Mouse (Mus musculus) cerebellum, adult 9-11 months (tissue): ENCODE measurements around the gene Vangl1.

Source experiments
- DNase-seq: peaks from one replicate; pipeline ENCODE4 v3.0.0; 2022

Gene Vangl1

GRCm38 (mm10) chr3:102140606-102141005 lies 63.9 kb downstream of the Vangl1 start:
- no peak for DNase-seq

- DNase-seq: no peak
Observed at GRCm38 (mm10) chr3:102138899-102139298, 65.6 kb downstream of the Vangl1 start.

- DNase-seq: no peak
Observed at GRCm38 (mm10) chr3:102137158-102137557, 67.3 kb downstream of the Vangl1 start.

- DNase-seq: no peak
Observed at GRCm38 (mm10) chr3:102135389-102136113, 68.9 kb downstream of the Vangl1 start.

GRCm38 (mm10) chr3:102131627-102132324 lies 72.7 kb downstream of the Vangl1 start:
- DNase-seq: no peak

GRCm38 (mm10) chr3:102130478-102130877 lies 74.0 kb downstream of the Vangl1 start:
- DNase-seq: no peak

- no peak for DNase-seq
Observed at GRCm38 (mm10) chr3:102128242-102128641, 76.3 kb downstream of the Vangl1 start.

DNA sequence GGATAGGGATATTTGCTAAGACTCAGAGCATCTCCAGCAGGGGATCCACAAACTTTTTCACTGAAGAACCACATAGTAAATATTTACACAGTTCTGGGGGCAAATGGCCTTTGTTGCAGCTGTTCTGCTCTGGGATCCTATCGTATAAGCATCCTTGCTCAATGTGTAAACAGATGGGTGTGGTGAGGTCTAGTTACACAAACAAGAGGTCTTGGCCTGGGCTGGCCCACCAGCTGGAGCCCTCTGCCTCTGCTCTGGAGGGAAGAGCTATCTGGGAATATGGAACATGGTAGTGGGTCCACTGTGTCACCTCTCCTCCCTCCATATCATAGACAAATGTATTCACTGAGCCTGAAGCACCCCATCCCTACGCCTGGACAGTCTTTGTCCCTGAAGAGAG lies 77.4 kb downstream of the Vangl1 start:
- DNase-seq: no peak

DNA sequence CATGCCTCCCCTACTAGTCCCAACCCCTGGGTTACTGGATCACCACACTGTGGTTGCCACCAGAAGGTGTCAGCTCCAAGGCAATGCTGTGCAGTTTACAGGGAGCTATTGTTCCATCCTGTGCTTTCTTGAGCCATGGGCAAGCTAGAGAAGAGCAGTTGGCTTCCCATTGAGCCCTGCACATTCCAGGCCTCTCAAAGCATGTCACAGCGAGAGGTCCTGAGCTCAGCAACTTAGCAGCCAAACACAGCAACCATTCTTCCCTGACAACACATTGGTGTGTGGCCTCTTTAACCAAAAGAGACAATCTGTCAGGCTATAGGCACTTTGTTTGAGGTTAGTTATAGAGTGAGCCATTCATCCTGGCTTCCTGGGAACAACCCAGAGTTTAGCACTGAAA lies 78.9 kb downstream of the Vangl1 start:
- peak; percentile 28 for DNase-seq

- DNase-seq: no peak
Observed at GRCm38 (mm10) chr3:102123654-102124053, 80.8 kb downstream of the Vangl1 start.

- no peak for DNase-seq
Observed at GRCm38 (mm10) chr3:102122046-102122445, 82.4 kb downstream of the Vangl1 start.

- DNase-seq: no peak
Observed at GRCm38 (mm10) chr3:102120947-102121346, 83.5 kb downstream of the Vangl1 start.

DNA sequence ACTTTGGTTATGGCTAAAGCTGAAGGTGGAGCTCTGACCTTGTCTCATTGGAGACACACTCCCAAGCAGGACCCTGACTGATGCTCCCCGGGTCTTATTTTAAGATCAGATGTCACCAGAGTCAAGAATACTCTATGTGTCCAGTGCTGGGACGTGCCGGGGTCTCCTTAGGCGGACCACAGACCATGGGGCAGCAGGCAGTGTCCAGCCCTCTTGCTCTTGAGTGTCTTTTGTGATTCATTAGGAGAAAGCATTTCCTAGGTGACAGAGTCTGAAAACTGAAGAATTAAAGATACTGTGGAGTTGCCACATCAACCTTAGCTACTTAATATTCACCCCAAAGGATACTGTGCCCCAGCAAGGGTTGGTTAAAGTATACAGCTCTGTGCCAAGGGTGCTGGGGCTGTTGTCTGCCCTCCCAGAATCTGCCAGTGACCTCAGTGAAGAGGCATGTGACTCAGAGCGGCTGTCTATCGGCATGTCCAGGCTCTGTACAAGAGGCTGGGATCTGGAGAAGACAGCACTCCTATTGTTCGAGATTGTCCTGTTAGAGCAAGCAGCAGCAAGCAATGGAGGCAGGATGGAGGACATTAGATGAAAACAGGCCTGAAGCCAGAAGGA lies 92.4 kb downstream of the Vangl1 start:
- no peak for DNase-seq

DNA sequence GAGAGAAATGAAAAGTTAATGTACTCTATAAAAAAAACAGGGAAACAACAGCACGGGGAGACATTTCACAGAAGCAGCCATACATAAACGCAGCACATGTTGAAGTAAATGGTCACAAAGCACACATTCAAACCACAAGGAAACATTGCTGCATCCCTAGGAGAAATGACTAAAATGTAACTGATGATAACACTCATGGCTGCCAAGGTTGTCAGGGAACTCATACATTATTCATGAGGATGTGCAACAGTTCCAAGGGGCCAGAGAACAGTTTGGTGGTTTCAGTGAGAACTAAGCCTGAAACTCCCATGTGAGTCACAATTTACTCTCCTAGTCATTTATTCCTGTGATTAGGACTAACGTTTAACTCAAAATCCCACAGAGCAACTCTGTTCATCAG lies 96.3 kb downstream of the Vangl1 start:
- DNase-seq: no peak

GRCm38 (mm10) chr3:102103811-102104565 lies 100.5 kb downstream of the Vangl1 start:
- DNase-seq: no peak
